Mouse (Mus musculus) intestine, embryonic 15.5 days (tissue): ENCODE results near the gene Dpep2nb. TPM values are rescaled to one million over a fixed set of nuclear protein-coding genes. Genes with fewer than 3 reads are reported as not detected.
"Not testable (repeated sequence)": the region's sequence is repeated elsewhere in the genome, so short reads cannot be mapped to it uniquely, and the experiment has no call there.

ENCODE experiments used
- ATAC-seq: fragments of 200-750 bp; cut with Nextera tagmentation; 2 replicates; pipeline ENCODE4 v1.8.0; 2017; ENCODE audit warnings: moderate TSS enrichment, moderate library complexity
- H3K27ac ChIP-seq: fragments of 300-500 bp; sonication (generic); 2 replicates; pipeline ENCODE4 v1.5.1; 2015; ENCODE audit warnings: mild to moderate bottlenecking, inconsistent platforms
- H3K27me3 ChIP-seq: fragments of 300-500 bp; sonication (generic); replicated peaks from 2 replicates; pipeline ENCODE4 v1.6.1; 2015; ENCODE audit warnings: inconsistent platforms
- H3K36me3 ChIP-seq: fragments of 300-500 bp; sonication (generic); 2 replicates; pipeline ENCODE4 v1.6.1; 2015; ENCODE audit warnings: inconsistent platforms
- H3K4me1 ChIP-seq: fragments of 300-500 bp; sonication (generic); replicated peaks from 2 replicates; pipeline ENCODE4 v1.6.1; 2015; ENCODE audit warnings: inconsistent platforms
- H3K4me2 ChIP-seq: fragments of 300-500 bp; sonication (generic); replicated peaks from 2 replicates; pipeline ENCODE4 v1.6.1; 2015; ENCODE audit warnings: mild to moderate bottlenecking, inconsistent platforms
- H3K4me3 ChIP-seq: fragments of 300-500 bp; sonication (generic); replicated peaks from 2 replicates; pipeline ENCODE4 v1.5.1; 2015; ENCODE audit warnings: inconsistent platforms
- H3K9ac ChIP-seq: fragments of 300-500 bp; sonication (generic); 2 replicates; pipeline ENCODE4 v1.6.1; 2015; ENCODE audit warnings: inconsistent platforms
- H3K9me3 ChIP-seq: fragments of 300-500 bp; sonication (generic); 2 replicates; pipeline ENCODE4 v1.6.1; 2016; ENCODE audit warnings: inconsistent platforms
- WGBS: fragments of 180-500 bp; shearing (Covaris S2); methylation state at CpG from one replicate; pipeline ENCODE4 v1.1.7; 2015; 5-methylcytosine and 5-hydroxymethylcytosine counted together
- polyA plus RNA-seq: library from polyadenylated mRNA; unstranded; fragments of >200 nt; fragmentation: Nextera tagmentation; extraction: Ambion mirVana; gene quantifications from 2 replicates; pipeline ENCODE4 v1.2.1, GENCODE M21; 2015

Dpep2nb gene
- polyA plus RNA-seq, 1 experiment from 2014 or later: not detected

GRCm38 (mm10) chr8:106001908-106002307 lies 3.9 kb downstream of the Dpep2nb start:
- H3K4me3 ChIP-seq: no peak overlapping the region
- WGBS: 82% methylated on average over 4 of the region's 4 CpGs
- H3K36me3 ChIP-seq: no peaks in the 10 kb centered on the region
- H3K9me3 ChIP-seq: no peaks in the 10 kb centered on the region
- H3K4me1 ChIP-seq: no peaks in the 10 kb centered on the region
- H3K4me2 ChIP-seq: no peak overlapping the region
- H3K27me3 ChIP-seq: no peaks in the 10 kb centered on the region
- H3K9ac ChIP-seq: no peak overlapping the region
- no peak for ATAC-seq
- no peak overlapping the region for H3K27ac ChIP-seq

- no peak overlapping the region for H3K4me3 ChIP-seq
Observed at GRCm38 (mm10) chr8:105998971-105999370, 6.8 kb downstream of the Dpep2nb start.

GRCm38 (mm10) chr8:105996359-105996758 lies 9.4 kb downstream of the Dpep2nb start:
- WGBS: 70% methylated on average over 7 of the region's 7 CpGs
- Histone ChIP-seq H3K9me3 (no peaks in the 10 kb centered on the region), H3K4me3 (no peak overlapping the region), H3K27me3 (no peaks in the 10 kb centered on the region), H3K36me3 (no peaks in the 10 kb centered on the region), H3K4me2 (no peak overlapping the region), H3K9ac (no peak overlapping the region), H3K27ac (no peak overlapping the region), H3K4me1 (0 out of 2 replicates have a peak, but pooled peaks cover 2% of the 10 kb centered on the region)
- ATAC-seq: no peak

More at GRCm38 (mm10) chr8:105998971-105999370, 6.8 kb downstream of the Dpep2nb start:
- Histone ChIP-seq H3K4me2 (no peak overlapping the region), H3K27ac (no peak overlapping the region), H3K27me3 (no peaks in the 10 kb centered on the region), H3K9me3 (no peaks in the 10 kb centered on the region), H3K9ac (no peak overlapping the region), H3K4me1 (no peaks in the 10 kb centered on the region), H3K36me3 (no peaks in the 10 kb centered on the region)
- 82% methylated on average over 2 of the region's 2 CpGs for WGBS
- no peak for ATAC-seq

GRCm38 (mm10) chr8:105993226-105993625 lies 12.5 kb downstream of the Dpep2nb start:
- H3K9me3 ChIP-seq: no peaks in the 10 kb centered on the region
- no peak for ATAC-seq

GRCm38 (mm10) chr8:105992499-105992898 lies 13.3 kb downstream of the Dpep2nb start:
- ATAC-seq: no peak
- Histone ChIP-seq H3K27me3 (no peaks in the 10 kb centered on the region), H3K4me1 (peaks cover 6% of the 10 kb centered on the region; the same call in 1 of the 2 replicates), H3K9me3 (no peaks in the 10 kb centered on the region), H3K27ac (no peak overlapping the region), H3K4me2 (no peak overlapping the region), H3K36me3 (no peaks in the 10 kb centered on the region), H3K4me3 (no peak overlapping the region), H3K9ac (no peak overlapping the region)
- 53% methylated on average over 5 of the region's 5 CpGs for WGBS

More at GRCm38 (mm10) chr8:105993226-105993625, 12.5 kb downstream of the Dpep2nb start:
- no peak overlapping the region for H3K27ac ChIP-seq
- no peaks in the 10 kb centered on the region for H3K27me3 ChIP-seq
- H3K9ac ChIP-seq: no peak overlapping the region
- H3K4me3 ChIP-seq: no peak overlapping the region
- 63% methylated on average over 4 of the region's 4 CpGs for WGBS
- H3K36me3 ChIP-seq: no peaks in the 10 kb centered on the region
- H3K4me2 ChIP-seq: no peak overlapping the region
- peaks cover 6% of the 10 kb centered on the region; the same call in 1 of the 2 replicates for H3K4me1 ChIP-seq

GRCm38 (mm10) chr8:105991546-105991945 lies 14.2 kb downstream of the Dpep2nb start:
- ATAC-seq: no peak
- Histone ChIP-seq H3K4me1 (peaks cover 6% of the 10 kb centered on the region; the same call in 1 of the 2 replicates), H3K27ac (no peak overlapping the region), H3K9me3 (no peaks in the 10 kb centered on the region), H3K4me2 (peak overlapping the region; percentile 38; the same call in 1 of the 2 replicates), H3K27me3 (no peaks in the 10 kb centered on the region), H3K36me3 (no peaks in the 10 kb centered on the region), H3K4me3 (no peak overlapping the region), H3K9ac (no peak overlapping the region)
- WGBS: 65% methylated on average over 2 of the region's 2 CpGs

GRCm38 (mm10) chr8:105990856-105991387 lies 14.9 kb downstream of the Dpep2nb start, which contains the start of gene Dus2:
TSS of gene Dus2 (plus strand) at chr8:105991337.
- Histone ChIP-seq H3K9ac (no peak within 1 kb of the TSS), H3K27me3 (no peaks in the 10 kb centered on the region), H3K9me3 (no peaks in the 10 kb centered on the region), H3K4me2 (peak within 1 kb of the TSS; percentile 38), H3K4me1 (peaks cover 6% of the 10 kb centered on the region; the same call in 1 of the 2 replicates), H3K27ac (no peak within 1 kb of the TSS), H3K4me3 (no peak within 1 kb of the TSS), H3K36me3 (no peaks in the 10 kb centered on the region)
- WGBS: 10% methylated on average over 15 of the region's 15 CpGs
- peak; percentile 88 for ATAC-seq

GRCm38 (mm10) chr8:105988546-105988945 lies 17.2 kb downstream of the Dpep2nb start:
- no peak overlapping the region for H3K4me3 ChIP-seq
- WGBS: 83% methylated on average over 11 of the region's 11 CpGs
- H3K27me3 ChIP-seq: no peaks in the 10 kb centered on the region
- H3K4me1 ChIP-seq: peaks cover 6% of the 10 kb centered on the region; the same call in 1 of the 2 replicates
- no peaks in the 10 kb centered on the region for H3K9me3 ChIP-seq
- H3K9ac ChIP-seq: no peak overlapping the region
- H3K4me2 ChIP-seq: no peak overlapping the region
- H3K27ac ChIP-seq: no peak overlapping the region
- no peak for ATAC-seq
- no peaks in the 10 kb centered on the region for H3K36me3 ChIP-seq

GRCm38 (mm10) chr8:105983406-105983805 lies 22.4 kb downstream of the Dpep2nb start:
- H3K27me3 ChIP-seq, H3K4me2 ChIP-seq, H3K27ac ChIP-seq, H3K9ac ChIP-seq, H3K4me3 ChIP-seq, ATAC-seq, H3K9me3 ChIP-seq, H3K36me3 ChIP-seq, H3K4me1 ChIP-seq: not testable (repeated sequence)
- 75% methylated on average over 10 of the region's 11 CpGs for WGBS

GRCm38 (mm10) chr8:105981146-105981545 lies 24.6 kb downstream of the Dpep2nb start:
- ATAC-seq: no peak
- H3K27me3 ChIP-seq: no peaks in the 10 kb centered on the region
- H3K9ac ChIP-seq: no peak overlapping the region
- H3K4me3 ChIP-seq: no peak overlapping the region
- H3K9me3 ChIP-seq: no peaks in the 10 kb centered on the region
- H3K36me3 ChIP-seq: no peaks in the 10 kb centered on the region
- H3K4me1 ChIP-seq: no peaks in the 10 kb centered on the region
- H3K27ac ChIP-seq: no peak overlapping the region
- WGBS: 95% methylated on average over 1 of the region's 1 CpGs
- no peak overlapping the region for H3K4me2 ChIP-seq

GRCm38 (mm10) chr8:105979325-105979724 lies 26.4 kb downstream of the Dpep2nb start, which contains the start of gene Dpep3:
TSS of gene Dpep3 (minus strand) at chr8:105979429.
- Histone ChIP-seq H3K4me2 (no peak within 1 kb of the TSS), H3K9ac (no peak within 1 kb of the TSS), H3K9me3 (no peaks in the 10 kb centered on the region), H3K4me3 (no peak within 1 kb of the TSS), H3K27me3 (no peaks in the 10 kb centered on the region), H3K27ac (no peak within 1 kb of the TSS), H3K4me1 (no peaks in the 10 kb centered on the region), H3K36me3 (no peaks in the 10 kb centered on the region)
- WGBS: 93% methylated on average over 15 of the region's 15 CpGs
- ATAC-seq: no peak

- no peaks in the 10 kb centered on the region for H3K9me3 ChIP-seq
- H3K4me1 ChIP-seq: no peaks in the 10 kb centered on the region
- no peak overlapping the region for H3K4me3 ChIP-seq
- ATAC-seq: no peak
- WGBS: 71% methylated on average over 7 of the region's 7 CpGs
- no peaks in the 10 kb centered on the region for H3K27me3 ChIP-seq
- H3K4me2 ChIP-seq: no peak overlapping the region
- no peak overlapping the region for H3K27ac ChIP-seq
- no peak overlapping the region for H3K9ac ChIP-seq
- no peaks in the 10 kb centered on the region for H3K36me3 ChIP-seq
Observed at GRCm38 (mm10) chr8:105975363-105975762, 30.4 kb downstream of the Dpep2nb start.
